Mouse (Mus musculus) CH12.LX (cell line): ENCODE data around the gene Stk10. TPM values are rescaled to one million over a fixed set of nuclear protein-coding genes. Genes with fewer than 3 reads are reported as not detected.

Source experiments
- DNase-seq: peaks from one replicate; pipeline ENCODE4 v3.0.0-alpha.2; 2013; ENCODE audit errors: extremely low read depth
- H3K27ac ChIP-seq: 2 replicates; pipeline ENCODE4 v1.5.1; 2012; ENCODE audit warnings: low read depth, mild to moderate bottlenecking, control low read depth, moderate library complexity; ENCODE audit not compliant: insufficient read depth
- H3K27me3 ChIP-seq: replicated peaks from 2 replicates; pipeline ENCODE3; 2012; ENCODE audit warnings: inconsistent platforms
- H3K36me3 ChIP-seq, 2 experiments: replicated peaks in 1 of 2; 2 replicates each; pipeline versions ENCODE3 to v1.6.1; 2012; ENCODE audit warnings: inconsistent platforms in 1 of 2, low read length in 1 of 2, mild to moderate bottlenecking in 1 of 2, mixed read lengths in 1 of 2, moderate library complexity in 1 of 2; ENCODE audit not compliant: control insufficient read depth in 1 of 2, insufficient read depth in 1 of 2
- H3K4me1 ChIP-seq, 2 experiments: 2 replicates each; pipeline ENCODE4 v1.6.1; 2012; ENCODE audit warnings: inconsistent platforms in 1 of 2, moderate library complexity in 1 of 2; ENCODE audit not compliant: insufficient read depth in 2 of 2, control insufficient read depth in 1 of 2
- H3K4me2 ChIP-seq: 2 replicates; pipeline ENCODE4 v1.6.1; 2012; ENCODE audit warnings: low read depth, mild to moderate bottlenecking, control low read depth; ENCODE audit not compliant: poor library complexity, insufficient read depth, severe bottlenecking
- H3K4me3 ChIP-seq, 3 experiments: fragments of 150-350 bp in 1 of 3; sonication (generic) in 1 of 3; replicated peaks in 1 of 3; 2 replicates each; pipeline versions ENCODE3 to v1.5.1; 2011 to 2012; ENCODE audit warnings: low read depth in 2 of 3, low read length in 2 of 3, mild to moderate bottlenecking in 2 of 3, moderate library complexity in 2 of 3, control low read depth in 1 of 3, improper control_type of control experiment in 1 of 3, inconsistent platforms in 1 of 3, mixed read lengths in 1 of 3; ENCODE audit not compliant: poor library complexity in 1 of 3
- H3K79me2 ChIP-seq: replicated peaks from 2 replicates; pipeline ENCODE4 v1.6.1; 2012; ENCODE audit warnings: mild to moderate bottlenecking, moderate library complexity; ENCODE audit not compliant: control insufficient read depth, poor library complexity, insufficient read depth, severe bottlenecking; ENCODE audit errors: extremely low read depth
- H3K9ac ChIP-seq: 2 replicates; pipeline ENCODE4 v1.6.1; 2012; ENCODE audit warnings: low read depth, mild to moderate bottlenecking, control low read depth, moderate library complexity; ENCODE audit not compliant: insufficient read depth
- H3K9me3 ChIP-seq: replicated peaks from 2 replicates; pipeline ENCODE3; 2012; ENCODE audit warnings: low read length, inconsistent platforms, mixed read lengths
- CHD1 ChIP-seq: IDR thresholded peaks from 2 replicates; pipeline ENCODE4 v1.6.1; 2012; ENCODE audit warnings: low read depth, low read length, improper control_type of control experiment, inconsistent platforms
- E2F4 ChIP-seq: IDR thresholded peaks from 2 replicates; pipeline ENCODE4 v1.6.1; 2011; ENCODE audit warnings: low read depth, low read length, improper control_type of control experiment; ENCODE audit not compliant: insufficient replicate concordance
- ELF1 ChIP-seq: IDR thresholded peaks from 2 replicates; pipeline ENCODE4 v1.6.1; 2014; ENCODE audit warnings: low read depth, mild to moderate bottlenecking, inconsistent platforms, low read length, improper control_type of control experiment
- ETS1 ChIP-seq: conservative IDR thresholded peaks from 2 replicates; pipeline ENCODE4 v1.6.1; 2012; ENCODE audit warnings: low read depth, mild to moderate bottlenecking, inconsistent platforms, low read length, improper control_type of control experiment, moderate library complexity
- GABPA ChIP-seq: IDR thresholded peaks from 2 replicates; pipeline ENCODE4 v1.6.1; 2012; ENCODE audit warnings: low read depth, low read length, improper control_type of control experiment, inconsistent platforms; ENCODE audit not compliant: insufficient replicate concordance
- HCFC1 ChIP-seq: IDR thresholded peaks from 2 replicates; pipeline ENCODE4 v1.6.1; 2012; ENCODE audit warnings: low read depth, mild to moderate bottlenecking, inconsistent platforms, low read length, improper control_type of control experiment
- IRF4 ChIP-seq: IDR thresholded peaks from 2 replicates; pipeline ENCODE4 v1.6.1; 2014; ENCODE audit warnings: low read depth, mild to moderate bottlenecking, inconsistent platforms, low read length, improper control_type of control experiment
- JUND ChIP-seq: conservative IDR thresholded peaks from 2 replicates; pipeline ENCODE4 v1.6.1; 2011; ENCODE audit warnings: low read depth, low read length, improper control_type of control experiment
- KAT2A ChIP-seq: IDR thresholded peaks from 2 replicates; pipeline ENCODE4 v1.6.1; 2012; ENCODE audit warnings: low read length, improper control_type of control experiment, inconsistent platforms; ENCODE audit not compliant: insufficient replicate concordance
- MAFK ChIP-seq: IDR thresholded peaks from 2 replicates; pipeline ENCODE4 v1.6.1; 2011; ENCODE audit warnings: low read length, improper control_type of control experiment; ENCODE audit not compliant: insufficient replicate concordance
- MAZ ChIP-seq: IDR thresholded peaks from 2 replicates; pipeline ENCODE4 v1.6.1; 2012; ENCODE audit warnings: low read depth, mild to moderate bottlenecking, inconsistent platforms, low read length, improper control_type of control experiment, moderate library complexity
- MXI1 ChIP-seq: IDR thresholded peaks from 2 replicates; pipeline ENCODE4 v1.6.1; 2011; ENCODE audit warnings: mild to moderate bottlenecking, low read depth, low read length, improper control_type of control experiment
- MYC ChIP-seq: IDR thresholded peaks from 2 replicates; pipeline ENCODE4 v1.6.1; 2011; ENCODE audit warnings: low read depth, mild to moderate bottlenecking, improper control_type of control experiment, low read length
- NELFE ChIP-seq: IDR thresholded peaks from 2 replicates; pipeline ENCODE4 v1.6.1; 2011; ENCODE audit warnings: low read depth, low read length, improper control_type of control experiment
- NRF1 ChIP-seq: IDR thresholded peaks from 2 replicates; pipeline ENCODE4 v1.6.1; 2014; ENCODE audit warnings: low read depth, mild to moderate bottlenecking, inconsistent platforms, low read length, improper control_type of control experiment, moderate library complexity
- PAX5 ChIP-seq: IDR thresholded peaks from 2 replicates; pipeline ENCODE4 v1.6.1; 2012; ENCODE audit warnings: low read length, inconsistent platforms, mixed read lengths
- SIN3A ChIP-seq: IDR thresholded peaks from 2 replicates; pipeline ENCODE4 v1.6.1; 2012; ENCODE audit warnings: low read length, improper control_type of control experiment, inconsistent platforms
- SMC3 ChIP-seq: IDR thresholded peaks from 2 replicates; pipeline ENCODE4 v1.6.1; 2011; ENCODE audit warnings: low read depth, low read length, improper control_type of control experiment
- TBP ChIP-seq: conservative IDR thresholded peaks from 2 replicates; pipeline ENCODE4 v1.6.1; 2011; ENCODE audit warnings: low read depth, low read length, improper control_type of control experiment
- TCF12 ChIP-seq: IDR thresholded peaks from 2 replicates; pipeline ENCODE4 v1.6.1; 2014; ENCODE audit warnings: low read depth, mild to moderate bottlenecking, inconsistent platforms, low read length, improper control_type of control experiment
- UBTF ChIP-seq: IDR thresholded peaks from 2 replicates; pipeline ENCODE4 v1.6.1; 2012; ENCODE audit warnings: low read depth, mild to moderate bottlenecking, inconsistent platforms, low read length, improper control_type of control experiment, moderate library complexity
- USF1 ChIP-seq: IDR thresholded peaks from 2 replicates; pipeline ENCODE4 v1.6.1; 2014; ENCODE audit warnings: low read depth, mild to moderate bottlenecking, inconsistent platforms, low read length, improper control_type of control experiment
- USF2 ChIP-seq: conservative IDR thresholded peaks from 2 replicates; pipeline ENCODE4 v1.6.1; 2011; ENCODE audit warnings: low read depth, low read length, improper control_type of control experiment
- ZC3H11A ChIP-seq: IDR thresholded peaks from 2 replicates; pipeline ENCODE4 v1.6.1; 2012; ENCODE audit warnings: low read depth, mild to moderate bottlenecking, inconsistent platforms, low read length, improper control_type of control experiment
- ZKSCAN1 ChIP-seq: IDR thresholded peaks from 2 replicates; pipeline ENCODE4 v1.6.1; 2012; ENCODE audit warnings: low read depth, inconsistent platforms, low read length, improper control_type of control experiment, borderline replicate concordance
- ZMIZ1 ChIP-seq: IDR thresholded peaks from 2 replicates; pipeline ENCODE4 v1.6.1; 2012; ENCODE audit warnings: low read depth, mild to moderate bottlenecking, inconsistent platforms, low read length, improper control_type of control experiment
- ZNF384 ChIP-seq: IDR thresholded peaks from 2 replicates; pipeline ENCODE4 v1.6.1; 2012; ENCODE audit warnings: low read depth, low read length, improper control_type of control experiment, inconsistent platforms
- dilution Hi-C: fragments of 300-500 bp; cut with MboI; formaldehyde crosslinking; loops from 2 replicates; pipeline ENCODE4 v1.14.3; 2020; ENCODE audit warnings: low sequenced_read_pairs; ENCODE audit not compliant: extremely low pct_unique_long_range_greater_than_20kb, extremely low pct_ligation_motif_present
- in situ Hi-C: fragments of 300-500 bp; cut with MboI; formaldehyde crosslinking; loops from 3 replicates; pipeline ENCODE4 v1.14.3; 2019; ENCODE audit warnings: low sequenced_read_pairs, low pct_ligation_motif_present, low pct_unique_long_range_greater_than_20kb, mixed read lengths
- polyA plus RNA-seq: library from polyadenylated mRNA; unstranded; fragments of >175 nt; gene quantifications from 2 replicates; pipeline ENCODE4 v1.2.1, GENCODE M21; 2012; ENCODE audit warnings: low read depth; ENCODE audit not compliant: insufficient read length
- total RNA-seq, 2 experiments: library from RNA; depleted of rRNA; stranded (reverse); fragments of 300-350 nt in 1 of 2; fragments of >200 nt in 1 of 2; gene quantifications; 2 replicates each; pipeline ENCODE4 v1.2.3; 2012 to 2014

Stk10 gene
- total and polyA plus RNA-seq, 3 experiments = 20.0 to 40.3 (median 23.2) TPM

GRCm38 (mm10) chr11:32588892-32589172, 55.7 kb downstream of the Stk10 start:
- Histone ChIP-seq H3K9ac (no peak overlapping the region), H3K4me3 (no peak overlapping the region), H3K27me3 (no peaks in the 10 kb centered on the region), H3K79me2 (no peaks in the 10 kb centered on the region), H3K4me2 (no peak overlapping the region), H3K27ac (no peak overlapping the region), H3K9me3 (no peaks in the 10 kb centered on the region), H3K36me3 (peaks cover 25 to 84% of the 10 kb centered on the region in 2 experiments), H3K4me1 (peaks cover 18 to 59% of the 10 kb centered on the region in 2 experiments)
- dilution Hi-C loops = no loop called here
- DNase-seq = no peak
- no peak for TF ChIP-seq CHD1
- TF ChIP-seq IRF4 = no peak
- TF ChIP-seq KAT2A = no peak
- TF ChIP-seq ZKSCAN1 = no peak
- no peak for TF ChIP-seq SIN3A
- TF ChIP-seq PAX5 = no peak
- TF ChIP-seq ZC3H11A = no peak
- no peak for TF ChIP-seq TBP
- TF ChIP-seq USF1 = no peak
- TF ChIP-seq MAFK = no peak
- TF ChIP-seq UBTF = no peak
- TF ChIP-seq ETS1 = no peak
- no peak for TF ChIP-seq ELF1
- no peak for TF ChIP-seq HCFC1
- TF ChIP-seq ZNF384 = no peak
- TF ChIP-seq GABPA = no peak
- no peak for TF ChIP-seq USF2
- no peak for TF ChIP-seq ZMIZ1
- TF ChIP-seq MXI1 = no peak
- no peak for TF ChIP-seq TCF12
- in situ Hi-C loops = no loop called here

GRCm38 (mm10) chr11:32589201-32589600, 56.1 kb downstream of the Stk10 start:
- peaks cover 18 to 59% of the 10 kb centered on the region in 2 experiments for H3K4me1 ChIP-seq
- peaks cover 2% of the 10 kb centered on the region for H3K9me3 ChIP-seq
- TF ChIP-seq SIN3A = no peak
- TF ChIP-seq ZC3H11A = no peak
- no peak for TF ChIP-seq NELFE
- no peak for TF ChIP-seq MAZ
- no peak for TF ChIP-seq MYC
- no peak for TF ChIP-seq E2F4
- no peak for TF ChIP-seq SMC3
- no peak for TF ChIP-seq JUND
- TF ChIP-seq NRF1 = no peak
- H3K4me2 ChIP-seq = no peak overlapping the region
- DNase-seq = no peak
- H3K36me3 ChIP-seq = peaks cover 25 to 85% of the 10 kb centered on the region in 2 experiments
- no peak overlapping the region for H3K27ac ChIP-seq
- no peaks in the 10 kb centered on the region for H3K27me3 ChIP-seq
- in situ Hi-C loops = no loop called here
- dilution Hi-C loops = no loop called here
- no peaks in the 10 kb centered on the region for H3K79me2 ChIP-seq
- no peak overlapping the region for H3K9ac ChIP-seq
- no peak overlapping the region for H3K4me3 ChIP-seq
